Mouse (Mus musculus) mouse embryonic stem cell (cell line): Measurements from ENCODE around the gene Zfc3h1.

ENCODE experiments used
- in situ Hi-C, 2 experiments: fragments of 300-500 bp; cut with MboI; formaldehyde crosslinking; loops; 1 replicate in 1 of 2; 3 replicates in 1 of 2; pipeline ENCODE4 v1.14.3; 2019 to 2020; ENCODE audit warnings: low sequenced_read_pairs in 2 of 2, low pct_unique_long_range_greater_than_20kb in 1 of 2, mixed read lengths in 1 of 2; ENCODE audit not compliant: unreplicated experiment in 1 of 2

Zfc3h1 gene

DNA sequence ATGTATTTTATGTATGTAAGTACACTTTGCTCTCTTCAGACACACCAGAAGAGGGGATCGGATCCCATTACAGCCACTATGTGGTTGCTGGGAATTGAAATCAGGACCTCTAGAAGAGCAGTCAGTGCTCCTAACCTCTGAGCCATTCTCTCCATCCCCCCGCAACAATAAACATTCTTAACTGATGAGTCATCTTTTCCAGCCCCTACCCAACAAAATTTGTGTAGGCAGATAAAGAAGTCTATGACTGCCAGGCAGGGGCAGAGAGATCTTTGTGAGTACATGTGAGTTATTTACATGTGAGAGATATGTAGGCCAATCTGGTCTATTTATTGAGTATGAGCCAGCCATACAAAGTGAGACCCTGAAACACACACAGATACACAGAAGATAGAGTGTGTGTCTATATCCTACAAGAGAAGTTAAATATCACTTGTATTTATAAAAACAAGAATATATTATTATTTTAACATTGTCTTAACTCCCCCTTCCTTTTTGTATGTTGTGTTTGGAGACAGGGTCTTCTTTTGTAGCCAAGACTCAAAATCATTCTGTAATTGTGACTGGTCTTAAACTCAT is 3.2 kb upstream of the Zfc3h1 start:
- in situ Hi-C loops, result no loop called here

DNA sequence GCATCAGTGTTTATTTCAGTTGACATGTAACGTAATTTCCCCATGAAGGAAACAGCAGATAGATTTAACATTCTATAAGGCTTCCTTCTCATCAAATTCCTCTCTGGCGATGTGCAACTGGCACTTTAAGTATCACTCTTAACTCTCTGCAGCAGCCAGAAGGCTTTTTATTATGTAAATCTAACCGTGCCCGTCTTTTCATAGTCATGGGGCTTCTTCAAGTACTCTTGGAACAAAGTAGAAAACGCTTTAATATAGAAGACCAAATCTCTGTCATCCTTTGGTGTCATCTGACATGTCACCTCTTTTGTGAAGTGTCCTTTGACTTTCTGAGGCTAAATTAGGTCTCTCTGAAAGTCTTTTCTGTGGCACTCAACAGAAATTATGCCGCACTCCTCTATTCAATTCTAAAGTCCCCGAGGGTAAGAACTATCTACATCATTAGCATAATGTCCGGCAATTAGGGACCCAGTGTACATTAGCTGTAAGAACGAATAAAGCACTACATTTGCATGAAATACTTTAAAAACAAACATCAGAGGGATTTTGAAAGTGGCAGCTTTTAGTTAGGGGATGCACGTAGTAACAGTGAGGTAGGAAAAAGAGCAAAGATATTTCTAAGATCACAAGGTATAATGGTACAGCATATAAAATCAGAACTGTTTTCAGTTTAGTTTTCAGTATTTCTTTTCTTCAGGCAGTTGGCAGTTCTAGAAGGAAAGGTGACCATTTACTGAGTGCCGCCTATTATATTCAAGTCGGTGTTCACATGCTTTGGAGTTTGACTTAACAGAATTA is 1.7 kb upstream of the Zfc3h1 start:
- in situ Hi-C loops, result no loop called here

GRCm38 (mm10) chr10:115383644-115384220 is 1.0 kb upstream of the Zfc3h1 start:
- in situ Hi-C loops, result no loop called here

- in situ Hi-C loops, result no loop called here
Measured at GRCm38 (mm10) chr10:115385018-115386002, 551 bp downstream of the Zfc3h1 start.

GRCm38 (mm10) chr10:115387891-115388290 is 3.1 kb downstream of the Zfc3h1 start:
- in situ Hi-C loops, result no loop called here

- in situ Hi-C loops, result no loop called here
Measured at GRCm38 (mm10) chr10:115391076-115391475, 6.3 kb downstream of the Zfc3h1 start.

DNA sequence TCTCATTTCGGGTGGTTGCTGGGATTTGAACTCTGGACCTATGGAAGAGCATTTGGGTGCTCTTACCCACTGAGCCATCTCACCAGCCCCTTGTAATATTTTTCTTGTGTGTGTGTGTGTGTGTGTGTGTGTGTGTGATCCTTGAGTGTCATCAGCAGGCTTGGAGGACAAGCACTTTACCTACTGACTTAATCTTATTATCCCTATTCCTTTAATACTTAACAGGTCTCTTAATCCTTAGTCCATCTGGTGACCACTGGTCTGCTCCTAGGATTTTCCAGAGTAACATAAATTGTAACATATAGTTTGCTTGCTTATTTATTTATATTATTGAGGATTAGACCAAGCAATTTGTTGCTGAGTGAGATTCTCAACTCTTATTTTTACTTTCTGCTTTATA is 7.1 kb downstream of the Zfc3h1 start:
- in situ Hi-C loops, result no loop called here

- in situ Hi-C loops, result no loop called here
Measured at GRCm38 (mm10) chr10:115406393-115406792, 21.6 kb downstream of the Zfc3h1 start.

DNA sequence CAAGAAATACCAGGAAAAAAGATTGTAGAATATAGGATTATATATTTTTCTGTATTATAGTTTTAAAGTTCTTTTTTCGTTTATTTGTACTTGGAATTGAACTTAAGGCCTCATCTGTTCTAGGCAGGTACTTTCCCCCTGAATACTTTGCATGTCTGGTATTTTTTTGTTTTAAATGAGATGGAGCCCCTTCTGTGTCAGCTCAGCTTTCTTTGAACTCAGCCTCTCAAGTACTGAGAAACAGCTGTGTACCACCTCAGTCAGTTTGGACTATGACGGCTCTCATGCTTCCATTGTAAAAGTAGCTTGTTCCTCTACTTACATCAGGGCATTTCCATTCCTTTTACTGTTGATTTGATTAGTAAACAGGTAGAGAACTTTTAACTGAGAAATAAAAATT is 28.7 kb downstream of the Zfc3h1 start:
- in situ Hi-C loops, result no loop called here

DNA sequence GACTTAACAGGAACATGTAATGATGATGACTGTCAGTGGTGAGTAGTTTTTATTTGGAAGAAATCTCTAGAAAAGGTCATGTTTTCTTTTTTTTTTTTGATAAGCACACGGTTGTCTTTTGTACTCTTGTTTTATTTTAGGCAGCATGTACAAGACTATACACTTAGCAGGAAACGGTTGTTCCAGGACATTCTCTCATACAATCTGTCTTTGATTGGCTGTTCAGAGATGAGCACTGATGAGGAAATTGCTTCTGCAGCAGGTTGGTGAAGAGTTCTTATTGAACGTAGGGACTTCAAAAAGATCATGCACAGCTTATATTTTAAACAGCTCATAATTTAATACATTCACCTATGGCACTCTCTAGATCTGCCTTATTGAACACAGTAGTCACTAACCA is 29.3 kb downstream of the Zfc3h1 start:
- in situ Hi-C loops, result no loop called here

DNA sequence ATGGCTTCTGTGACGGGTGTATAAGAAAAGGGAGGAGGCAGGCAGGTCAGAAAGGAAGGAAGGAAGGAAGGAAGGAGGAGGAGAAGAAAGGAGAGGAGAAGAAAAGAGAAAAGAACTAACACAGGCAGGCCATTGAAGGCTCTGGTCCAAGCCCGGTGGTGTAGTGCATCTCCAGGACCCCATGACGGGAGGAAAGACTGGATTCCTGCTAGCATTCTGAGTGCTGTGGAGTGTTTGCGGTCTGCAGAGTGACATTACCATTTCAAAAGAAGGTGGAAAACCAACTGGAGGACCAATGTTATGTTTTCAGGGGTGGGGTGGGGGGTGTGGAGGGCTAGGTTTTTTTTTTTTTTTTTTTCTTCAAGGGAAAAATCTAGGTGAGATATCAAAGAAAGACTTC is 37.2 kb downstream of the Zfc3h1 start:
- in situ Hi-C loops, result no loop called here

DNA sequence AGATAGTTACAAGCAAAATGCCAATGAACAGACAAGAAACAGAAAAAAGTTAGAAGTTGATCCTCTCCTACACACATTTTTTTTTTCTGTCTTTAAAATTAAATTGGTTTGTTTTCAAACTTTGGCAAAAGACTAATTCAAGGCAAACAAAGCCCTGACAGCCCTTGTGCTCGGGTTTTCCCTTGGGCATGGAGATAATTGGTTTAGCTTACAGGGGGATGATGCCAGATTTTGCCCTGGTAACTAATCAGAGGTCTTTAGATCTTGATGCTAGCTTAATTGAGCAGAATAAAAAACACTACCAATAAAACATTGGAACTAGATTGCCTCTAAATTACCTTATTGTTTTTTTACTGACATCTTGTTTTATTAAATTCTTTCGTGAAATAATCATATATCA is 40.6 kb downstream of the Zfc3h1 start:
- in situ Hi-C loops, result no loop called here

GRCm38 (mm10) chr10:115437286-115437685 is 52.5 kb downstream of the Zfc3h1 start:
- in situ Hi-C loops, result no loop called here

DNA sequence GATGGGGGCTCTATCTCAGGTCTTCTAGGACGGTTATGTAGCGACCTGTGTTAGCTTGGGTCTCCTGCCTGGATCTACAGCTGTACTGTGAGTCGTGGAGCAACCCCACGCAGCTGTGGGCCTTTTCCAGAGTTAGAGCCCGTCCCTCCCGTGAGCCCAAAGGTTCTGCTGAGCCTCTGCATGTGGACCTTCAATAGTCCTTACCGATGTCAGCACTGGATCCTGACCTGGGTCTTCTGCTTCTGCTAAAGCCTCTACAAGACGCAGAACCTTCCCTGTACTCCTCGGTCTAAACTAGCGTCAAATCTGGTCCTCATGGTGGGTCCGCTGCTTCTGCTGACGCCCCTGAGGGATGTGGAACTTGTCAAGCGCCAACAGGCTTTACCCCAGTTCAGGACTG is 63.9 kb downstream of the Zfc3h1 start:
- in situ Hi-C loops, result no loop called here

DNA sequence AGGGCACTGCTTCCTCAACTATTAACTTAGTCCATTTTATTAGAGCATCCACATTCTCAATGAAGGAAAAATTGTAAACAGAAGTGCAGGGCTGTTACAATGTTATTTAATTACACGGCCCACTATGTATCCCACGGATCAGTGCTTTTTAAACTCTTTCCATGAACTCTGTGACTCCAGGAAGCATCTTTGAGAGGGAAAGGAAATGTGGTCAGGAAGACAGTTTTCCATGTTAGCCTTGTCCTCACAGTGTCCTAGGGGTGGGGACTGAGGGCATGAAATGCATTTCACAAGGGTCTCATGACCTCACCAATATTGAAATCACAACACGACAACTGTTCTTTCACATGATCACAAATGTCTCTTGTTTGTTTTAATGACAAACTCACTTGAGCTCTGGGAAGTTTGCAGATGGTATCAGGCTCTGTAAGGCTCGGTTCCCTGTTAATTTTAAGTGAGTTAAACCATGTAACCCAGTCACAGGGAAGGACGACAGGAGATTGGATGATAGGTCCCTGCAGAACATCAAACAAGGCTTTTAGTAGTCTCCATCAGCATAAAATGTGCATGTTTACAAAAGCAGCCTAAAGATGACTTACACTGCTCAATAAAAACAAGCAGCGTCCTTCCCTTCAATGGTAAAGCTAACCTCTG is 72.7 kb downstream of the Zfc3h1 start:
- in situ Hi-C loops, result no loop called here

GRCm38 (mm10) chr10:115462646-115463045 is 77.9 kb downstream of the Zfc3h1 start:
- in situ Hi-C loops, result no loop called here

DNA sequence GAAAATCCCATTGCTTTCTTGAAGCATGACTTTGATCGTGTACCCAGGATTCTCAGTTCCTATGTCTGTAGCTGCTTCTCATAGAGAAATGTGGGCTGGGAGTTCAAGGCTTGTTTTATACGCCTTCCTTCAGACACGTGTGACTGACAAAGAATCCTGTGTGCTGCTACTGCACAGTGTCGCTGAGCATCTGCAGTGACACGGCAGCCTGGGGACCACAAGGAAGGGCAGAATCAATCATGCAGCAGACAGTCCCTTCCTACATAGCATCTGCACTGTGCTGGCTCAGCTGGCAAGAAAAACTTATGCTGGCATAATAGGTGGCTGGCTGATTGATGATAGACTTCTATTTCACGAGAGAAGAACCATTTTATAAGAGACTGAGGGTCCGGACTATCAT is 80.3 kb downstream of the Zfc3h1 start:
- in situ Hi-C loops, result no loop called here

GRCm38 (mm10) chr10:115465778-115466177 is 81.0 kb downstream of the Zfc3h1 start:
- in situ Hi-C loops, result no loop called here
